Mouse (Mus musculus) MEL (cell line): ENCODE results near the gene Itga9. TPM values are rescaled to one million over a fixed set of nuclear protein-coding genes. Genes with fewer than 3 reads are reported as not detected.

Experiments used
- DNase-seq: peaks from one replicate; pipeline ENCODE4 v3.0.0; 2011; ENCODE audit warnings: low read depth, low spot score
- H3K27ac ChIP-seq: 2 replicates; pipeline ENCODE4 v1.5.1; 2012; ENCODE audit warnings: low read depth, mild to moderate bottlenecking, control low read depth, low read length, moderate library complexity; ENCODE audit not compliant: control insufficient read depth
- H3K27me3 ChIP-seq, 2 experiments: fragments of 150-350 bp in 1 of 2; sonication (generic) in 1 of 2; 2 replicates each; pipeline ENCODE4 v1.6.1; 2012; ENCODE audit warnings: low read length in 2 of 2, mild to moderate bottlenecking in 2 of 2, improper control_type of control experiment in 1 of 2, moderate library complexity in 1 of 2; ENCODE audit not compliant: insufficient read depth in 2 of 2, control insufficient read depth in 1 of 2
- H3K36me3 ChIP-seq, 2 experiments: 2 replicates each; pipeline ENCODE4 v1.6.1; 2012 to 2014; ENCODE audit warnings: low read length in 2 of 2, improper control_type of control experiment in 1 of 2, inconsistent platforms in 1 of 2, mild to moderate bottlenecking in 1 of 2; ENCODE audit not compliant: insufficient read depth in 2 of 2, control insufficient read depth in 1 of 2
- H3K4me1 ChIP-seq, 2 experiments: fragments of 150-350 bp in 1 of 2; sonication (generic) in 1 of 2; 2 replicates each; pipeline ENCODE4 v1.6.1; 2012; ENCODE audit warnings: low read length in 2 of 2, improper control_type of control experiment in 1 of 2, mild to moderate bottlenecking in 1 of 2; ENCODE audit not compliant: insufficient read depth in 2 of 2, control insufficient read depth in 1 of 2
- H3K4me3 ChIP-seq, 2 experiments: fragments of 150-350 bp in 1 of 2; sonication (generic) in 1 of 2; 2 replicates each; pipeline ENCODE4 v1.5.1; 2012; ENCODE audit warnings: low read depth in 2 of 2, low read length in 2 of 2, mild to moderate bottlenecking in 2 of 2, moderate library complexity in 2 of 2, control low read depth in 1 of 2, improper control_type of control experiment in 1 of 2; ENCODE audit not compliant: control insufficient read depth in 1 of 2, insufficient read depth in 1 of 2
- H3K79me2 ChIP-seq: 2 replicates; pipeline ENCODE4 v1.6.1; 2012; ENCODE audit warnings: mild to moderate bottlenecking, low read length, moderate library complexity; ENCODE audit not compliant: control insufficient read depth, poor library complexity, insufficient read depth
- H3K9ac ChIP-seq: 2 replicates; pipeline ENCODE4 v1.6.1; 2012; ENCODE audit warnings: low read depth, mild to moderate bottlenecking, control low read depth, low read length, moderate library complexity; ENCODE audit not compliant: control insufficient read depth, poor library complexity, severe bottlenecking
- H3K9me3 ChIP-seq: fragments of 150-350 bp; sonication (generic); replicated peaks from 2 replicates; pipeline ENCODE4 v1.6.1; 2012; ENCODE audit warnings: mild to moderate bottlenecking, low read length, improper control_type of control experiment, moderate library complexity; ENCODE audit not compliant: insufficient read depth
- CHD2 ChIP-seq: IDR thresholded peaks from 2 replicates; pipeline ENCODE4 v1.6.1; 2011; ENCODE audit warnings: low read length, improper control_type of control experiment
- E2F4 ChIP-seq: IDR thresholded peaks from 2 replicates; pipeline ENCODE4 v1.6.1; 2011; ENCODE audit warnings: low read depth, low read length, improper control_type of control experiment, borderline replicate concordance
- ELF1 ChIP-seq: IDR thresholded peaks from 2 replicates; pipeline ENCODE4 v1.6.1; 2014; ENCODE audit warnings: low read depth, mild to moderate bottlenecking, inconsistent platforms, low read length, improper control_type of control experiment, moderate library complexity
- EP300 ChIP-seq, 2 experiments: IDR thresholded peaks; 2 replicates each; pipeline ENCODE4 v1.6.1; 2011; ENCODE audit warnings: improper control_type of control experiment in 2 of 2, low read length in 2 of 2, low read depth in 1 of 2, mild to moderate bottlenecking in 1 of 2
- GABPA ChIP-seq: IDR thresholded peaks from 2 replicates; pipeline ENCODE4 v1.6.1; 2012; ENCODE audit warnings: low read depth, mild to moderate bottlenecking, inconsistent platforms, low read length, improper control_type of control experiment, moderate library complexity
- GATA1 ChIP-seq: IDR thresholded peaks from 2 replicates; pipeline ENCODE4 v1.6.1; 2011; ENCODE audit warnings: low read depth, low read length, improper control_type of control experiment
- HCFC1 ChIP-seq: IDR thresholded peaks from 2 replicates; pipeline ENCODE4 v1.6.1; 2012; ENCODE audit warnings: low read depth, mild to moderate bottlenecking, inconsistent platforms, low read length, improper control_type of control experiment, moderate library complexity
- KAT2A ChIP-seq: conservative IDR thresholded peaks from 2 replicates; pipeline ENCODE4 v1.6.1; 2012; ENCODE audit warnings: low read depth, low read length, improper control_type of control experiment, inconsistent platforms
- MAFK ChIP-seq: IDR thresholded peaks from 2 replicates; pipeline ENCODE4 v1.6.1; 2011; ENCODE audit warnings: low read depth, mild to moderate bottlenecking, low read length, improper control_type of control experiment, borderline replicate concordance
- MAX ChIP-seq: IDR thresholded peaks from 2 replicates; pipeline ENCODE4 v1.6.1; 2011; ENCODE audit warnings: low read length, improper control_type of control experiment
- MAZ ChIP-seq: IDR thresholded peaks from 2 replicates; pipeline ENCODE4 v1.6.1; 2012; ENCODE audit warnings: low read depth, mild to moderate bottlenecking, inconsistent platforms, low read length, improper control_type of control experiment
- MEF2A ChIP-seq: IDR thresholded peaks from 2 replicates; pipeline ENCODE4 v1.6.1; 2014; ENCODE audit warnings: low read depth, mild to moderate bottlenecking, inconsistent platforms, low read length, improper control_type of control experiment; ENCODE audit not compliant: poor library complexity, insufficient replicate concordance, severe bottlenecking; ENCODE audit errors: extremely low read depth
- MYB ChIP-seq: IDR thresholded peaks from 2 replicates; pipeline ENCODE4 v1.6.1; 2011; ENCODE audit warnings: mild to moderate bottlenecking, low read depth, low read length, improper control_type of control experiment
- MYC ChIP-seq: IDR thresholded peaks from 2 replicates; pipeline ENCODE4 v1.6.1; 2011; ENCODE audit warnings: low read depth, mild to moderate bottlenecking, low read length, improper control_type of control experiment, moderate library complexity
- NELFE ChIP-seq: IDR thresholded peaks from 2 replicates; pipeline ENCODE4 v1.6.1; 2011; ENCODE audit warnings: low read depth, low read length, improper control_type of control experiment
- RAD21 ChIP-seq: IDR thresholded peaks from 2 replicates; pipeline ENCODE4 v1.6.1; 2011; ENCODE audit warnings: mild to moderate bottlenecking, low read depth, low read length, improper control_type of control experiment
- RCOR1 ChIP-seq: IDR thresholded peaks from 2 replicates; pipeline ENCODE4 v1.6.1; 2012; ENCODE audit warnings: low read depth, mild to moderate bottlenecking, inconsistent platforms, low read length, improper control_type of control experiment
- TAL1 ChIP-seq: IDR thresholded peaks from 2 replicates; pipeline ENCODE4 v1.6.1; 2012; ENCODE audit warnings: mild to moderate bottlenecking, inconsistent platforms, low read length, moderate library complexity, mixed read lengths
- ZC3H11A ChIP-seq: IDR thresholded peaks from 2 replicates; pipeline ENCODE4 v1.6.1; 2012; ENCODE audit warnings: low read depth, mild to moderate bottlenecking, inconsistent platforms, low read length, improper control_type of control experiment
- ZKSCAN1 ChIP-seq: IDR thresholded peaks from 2 replicates; pipeline ENCODE4 v1.6.1; 2012; ENCODE audit warnings: low read depth, mild to moderate bottlenecking, inconsistent platforms, low read length, improper control_type of control experiment, moderate library complexity
- polyA plus RNA-seq, 2 experiments: library from polyadenylated mRNA; stranded (reverse) in 1 of 2; unstranded in 1 of 2; fragments of >175 nt in 1 of 2; fragments of >200 nt in 1 of 2; gene quantifications; 2 replicates each; pipeline versions ENCODE4 v1.2.1 to v1.2.4; 2012; ENCODE audit warnings: low replicate concordance in 2 of 2, low read depth in 1 of 2; ENCODE audit not compliant: insufficient read length in 2 of 2, insufficient read depth in 1 of 2, missing spikeins in 1 of 2
- total RNA-seq: library from RNA; depleted of rRNA; stranded (reverse); fragments of 300-350 nt; gene quantifications from 2 replicates; pipeline ENCODE4 v1.2.3, GENCODE M21; 2012

The Itga9 gene
- total and polyA plus RNA-seq, 3 experiments, result 0.19 to 0.21 TPM; not detected in 1

DNA sequence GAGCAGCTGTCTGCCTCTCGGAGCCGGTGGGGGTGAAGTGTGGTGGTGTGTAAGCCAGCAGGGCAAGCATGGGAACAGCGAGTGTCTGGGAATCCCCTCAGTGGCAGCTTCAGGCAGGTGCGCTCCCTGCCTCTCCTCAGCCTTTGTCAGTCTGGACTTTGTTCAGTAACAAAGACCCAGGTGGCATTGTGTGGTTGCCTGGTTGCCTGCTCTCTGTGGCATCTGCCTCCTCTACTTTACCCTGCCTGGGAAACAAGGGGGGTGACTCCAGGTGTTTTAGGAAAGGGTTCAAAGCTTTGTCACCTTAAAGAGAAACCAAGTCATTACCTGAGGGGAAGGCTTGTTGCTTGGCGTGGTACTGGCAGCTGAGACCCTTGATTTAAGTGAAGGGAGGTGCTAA lies 108.0 kb downstream of the Itga9 start:
- no peak overlapping the region for H3K9ac ChIP-seq
- H3K27me3 ChIP-seq, result no peaks in the 10 kb centered on the region
- no peaks in the 10 kb centered on the region for H3K9me3 ChIP-seq
- no peak for DNase-seq
- no peak overlapping the region for H3K27ac ChIP-seq
- H3K79me2 ChIP-seq, result no peaks in the 10 kb centered on the region
- TF ChIP-seq RAD21, result no peak
- no peak for TF ChIP-seq ZC3H11A
- TF ChIP-seq E2F4, result no peak
- TF ChIP-seq HCFC1, result no peak
- TF ChIP-seq RCOR1, result no peak
- TF ChIP-seq TAL1, result no peak
- TF ChIP-seq MYB, result no peak
- no peak for TF ChIP-seq CHD2
- TF ChIP-seq ELF1, result no peak
- TF ChIP-seq MAZ, result no peak
- no peak for TF ChIP-seq MAFK
- TF ChIP-seq GATA1, result no peak
- no peak for TF ChIP-seq MEF2A
- H3K36me3 ChIP-seq, result no peaks in the 10 kb centered on the region
- no peaks in the 10 kb centered on the region for H3K4me1 ChIP-seq
- no peak overlapping the region for H3K4me3 ChIP-seq

GRCm38 (mm10) chr9:118715971-118716628 lies 109.6 kb downstream of the Itga9 start:
- Histone ChIP-seq H3K27me3 (no peaks in the 10 kb centered on the region), H3K36me3 (no peaks in the 10 kb centered on the region)
- no peak for TF ChIP-seq KAT2A
- TF ChIP-seq GABPA, result no peak
- TF ChIP-seq MYC, result no peak
- no peak for TF ChIP-seq ZKSCAN1
- no peak for TF ChIP-seq E2F4
- TF ChIP-seq NELFE, result no peak
- no peak for TF ChIP-seq EP300 (IDR thresholded peaks at IDR 0.05; ENCODE audit: low read depth in 1 of 2, low read length in 2 of 2)
- no peak for TF ChIP-seq MAX
- TF ChIP-seq, all 39 proteins: peak for 0
- Histone ChIP-seq H3K27ac (no peak overlapping the region), H3K9ac (no peak overlapping the region), H3K4me1 (no peaks in the 10 kb centered on the region), H3K79me2 (no peaks in the 10 kb centered on the region), H3K4me3 (no peak overlapping the region), H3K9me3 (no peaks in the 10 kb centered on the region)
- no peak for DNase-seq
